Mouse (Mus musculus) MEL (cell line): Measurements from ENCODE around the gene Mrtfa. TPM values are rescaled to one million over a fixed set of nuclear protein-coding genes. Genes with fewer than 3 reads are reported as not detected.

Experiments
- DNase-seq: peaks from one replicate; pipeline ENCODE4 v3.0.0; 2011; ENCODE audit warnings: low read depth, low spot score
- H3K27ac ChIP-seq: 2 replicates; pipeline ENCODE4 v1.5.1; 2012; ENCODE audit warnings: low read depth, mild to moderate bottlenecking, control low read depth, low read length, moderate library complexity; ENCODE audit not compliant: control insufficient read depth
- H3K27me3 ChIP-seq, 2 experiments: fragments of 150-350 bp in 1 of 2; sonication (generic) in 1 of 2; 2 replicates each; pipeline ENCODE4 v1.6.1; 2012; ENCODE audit warnings: low read length in 2 of 2, mild to moderate bottlenecking in 2 of 2, improper control_type of control experiment in 1 of 2, moderate library complexity in 1 of 2; ENCODE audit not compliant: insufficient read depth in 2 of 2, control insufficient read depth in 1 of 2
- H3K36me3 ChIP-seq, 2 experiments: 2 replicates each; pipeline ENCODE4 v1.6.1; 2012 to 2014; ENCODE audit warnings: low read length in 2 of 2, improper control_type of control experiment in 1 of 2, inconsistent platforms in 1 of 2, mild to moderate bottlenecking in 1 of 2; ENCODE audit not compliant: insufficient read depth in 2 of 2, control insufficient read depth in 1 of 2
- H3K4me1 ChIP-seq, 2 experiments: fragments of 150-350 bp in 1 of 2; sonication (generic) in 1 of 2; 2 replicates each; pipeline ENCODE4 v1.6.1; 2012; ENCODE audit warnings: low read length in 2 of 2, improper control_type of control experiment in 1 of 2, mild to moderate bottlenecking in 1 of 2; ENCODE audit not compliant: insufficient read depth in 2 of 2, control insufficient read depth in 1 of 2
- H3K4me3 ChIP-seq, 2 experiments: fragments of 150-350 bp in 1 of 2; sonication (generic) in 1 of 2; 2 replicates each; pipeline ENCODE4 v1.5.1; 2012; ENCODE audit warnings: low read depth in 2 of 2, low read length in 2 of 2, mild to moderate bottlenecking in 2 of 2, moderate library complexity in 2 of 2, control low read depth in 1 of 2, improper control_type of control experiment in 1 of 2; ENCODE audit not compliant: control insufficient read depth in 1 of 2, insufficient read depth in 1 of 2
- H3K79me2 ChIP-seq: 2 replicates; pipeline ENCODE4 v1.6.1; 2012; ENCODE audit warnings: mild to moderate bottlenecking, low read length, moderate library complexity; ENCODE audit not compliant: control insufficient read depth, poor library complexity, insufficient read depth
- H3K9ac ChIP-seq: 2 replicates; pipeline ENCODE4 v1.6.1; 2012; ENCODE audit warnings: low read depth, mild to moderate bottlenecking, control low read depth, low read length, moderate library complexity; ENCODE audit not compliant: control insufficient read depth, poor library complexity, severe bottlenecking
- H3K9me3 ChIP-seq: fragments of 150-350 bp; sonication (generic); replicated peaks from 2 replicates; pipeline ENCODE4 v1.6.1; 2012; ENCODE audit warnings: mild to moderate bottlenecking, low read length, improper control_type of control experiment, moderate library complexity; ENCODE audit not compliant: insufficient read depth
- BHLHE40 ChIP-seq: IDR thresholded peaks from 2 replicates; pipeline ENCODE4 v1.6.1; 2012; ENCODE audit warnings: low read depth, mild to moderate bottlenecking, inconsistent platforms, low read length, improper control_type of control experiment, borderline replicate concordance
- CHD1 ChIP-seq: IDR thresholded peaks from 2 replicates; pipeline ENCODE4 v1.6.1; 2012; ENCODE audit warnings: low read depth, mild to moderate bottlenecking, inconsistent platforms, low read length, improper control_type of control experiment
- CHD2 ChIP-seq: IDR thresholded peaks from 2 replicates; pipeline ENCODE4 v1.6.1; 2011; ENCODE audit warnings: low read length, improper control_type of control experiment
- CTCF ChIP-seq, 3 experiments: IDR thresholded peaks in 2 of 3; conservative IDR thresholded peaks in 1 of 3; 2 replicates each; pipeline ENCODE4 v1.5.1; 2011 to 2012; ENCODE audit warnings: low read length in 3 of 3, low read depth in 2 of 3, mild to moderate bottlenecking in 2 of 3, improper control_type of control experiment in 1 of 3, inconsistent platforms in 1 of 3, mixed read lengths in 1 of 3, moderate library complexity in 1 of 3; ENCODE audit not compliant: control insufficient read depth in 1 of 3, insufficient read depth in 1 of 3, poor library complexity in 1 of 3, severe bottlenecking in 1 of 3
- E2F4 ChIP-seq: IDR thresholded peaks from 2 replicates; pipeline ENCODE4 v1.6.1; 2011; ENCODE audit warnings: low read depth, low read length, improper control_type of control experiment, borderline replicate concordance
- ELF1 ChIP-seq: IDR thresholded peaks from 2 replicates; pipeline ENCODE4 v1.6.1; 2014; ENCODE audit warnings: low read depth, mild to moderate bottlenecking, inconsistent platforms, low read length, improper control_type of control experiment, moderate library complexity
- EP300 ChIP-seq, 2 experiments: IDR thresholded peaks; 2 replicates each; pipeline ENCODE4 v1.6.1; 2011; ENCODE audit warnings: improper control_type of control experiment in 2 of 2, low read length in 2 of 2, low read depth in 1 of 2, mild to moderate bottlenecking in 1 of 2
- GABPA ChIP-seq: IDR thresholded peaks from 2 replicates; pipeline ENCODE4 v1.6.1; 2012; ENCODE audit warnings: low read depth, mild to moderate bottlenecking, inconsistent platforms, low read length, improper control_type of control experiment, moderate library complexity
- GATA1 ChIP-seq: IDR thresholded peaks from 2 replicates; pipeline ENCODE4 v1.6.1; 2011; ENCODE audit warnings: low read depth, low read length, improper control_type of control experiment
- HCFC1 ChIP-seq: IDR thresholded peaks from 2 replicates; pipeline ENCODE4 v1.6.1; 2012; ENCODE audit warnings: low read depth, mild to moderate bottlenecking, inconsistent platforms, low read length, improper control_type of control experiment, moderate library complexity
- JUND ChIP-seq: IDR thresholded peaks from 2 replicates; pipeline ENCODE4 v1.6.1; 2011; ENCODE audit warnings: low read depth, mild to moderate bottlenecking, improper control_type of control experiment, low read length
- MAFK ChIP-seq: IDR thresholded peaks from 2 replicates; pipeline ENCODE4 v1.6.1; 2011; ENCODE audit warnings: low read depth, mild to moderate bottlenecking, low read length, improper control_type of control experiment, borderline replicate concordance
- MAX ChIP-seq: IDR thresholded peaks from 2 replicates; pipeline ENCODE4 v1.6.1; 2011; ENCODE audit warnings: low read length, improper control_type of control experiment
- MAZ ChIP-seq: IDR thresholded peaks from 2 replicates; pipeline ENCODE4 v1.6.1; 2012; ENCODE audit warnings: low read depth, mild to moderate bottlenecking, inconsistent platforms, low read length, improper control_type of control experiment
- MEF2A ChIP-seq: IDR thresholded peaks from 2 replicates; pipeline ENCODE4 v1.6.1; 2014; ENCODE audit warnings: low read depth, mild to moderate bottlenecking, inconsistent platforms, low read length, improper control_type of control experiment; ENCODE audit not compliant: poor library complexity, insufficient replicate concordance, severe bottlenecking; ENCODE audit errors: extremely low read depth
- MXI1 ChIP-seq: IDR thresholded peaks from 2 replicates; pipeline ENCODE4 v1.6.1; 2011; ENCODE audit warnings: mild to moderate bottlenecking, low read depth, low read length, improper control_type of control experiment
- MYB ChIP-seq: IDR thresholded peaks from 2 replicates; pipeline ENCODE4 v1.6.1; 2011; ENCODE audit warnings: mild to moderate bottlenecking, low read depth, low read length, improper control_type of control experiment
- MYC ChIP-seq: IDR thresholded peaks from 2 replicates; pipeline ENCODE4 v1.6.1; 2011; ENCODE audit warnings: low read depth, mild to moderate bottlenecking, low read length, improper control_type of control experiment, moderate library complexity
- POLR2A ChIP-seq, 2 experiments: IDR thresholded peaks; 2 replicates each; pipeline ENCODE4 v1.6.1; 2011 to 2012; ENCODE audit warnings: low read length in 2 of 2, mild to moderate bottlenecking in 2 of 2, control low read depth in 1 of 2, improper control_type of control experiment in 1 of 2, low read depth in 1 of 2, moderate library complexity in 1 of 2; ENCODE audit not compliant: control insufficient read depth in 1 of 2, insufficient read depth in 1 of 2, poor library complexity in 1 of 2
- POLR2AphosphoS2 ChIP-seq: IDR thresholded peaks from 2 replicates; pipeline ENCODE4 v1.6.1; 2011; ENCODE audit warnings: low read length, improper control_type of control experiment
- POLR2AphosphoS5 ChIP-seq: IDR thresholded peaks from 2 replicates; pipeline ENCODE4 v1.6.1; 2012; ENCODE audit warnings: low read depth, borderline replicate concordance, mild to moderate bottlenecking, inconsistent platforms, low read length, moderate library complexity, mixed read lengths
- RCOR1 ChIP-seq: IDR thresholded peaks from 2 replicates; pipeline ENCODE4 v1.6.1; 2012; ENCODE audit warnings: low read depth, mild to moderate bottlenecking, inconsistent platforms, low read length, improper control_type of control experiment
- SIN3A ChIP-seq: IDR thresholded peaks from 2 replicates; pipeline ENCODE4 v1.6.1; 2012; ENCODE audit warnings: low read length, improper control_type of control experiment, inconsistent platforms
- TBP ChIP-seq: IDR thresholded peaks from 2 replicates; pipeline ENCODE4 v1.8.0; 2011; ENCODE audit warnings: low read depth, low read length, improper control_type of control experiment
- TCF12 ChIP-seq: IDR thresholded peaks from 2 replicates; pipeline ENCODE4 v1.6.1; 2014; ENCODE audit warnings: low read depth, mild to moderate bottlenecking, inconsistent platforms, low read length, improper control_type of control experiment, moderate library complexity
- UBTF ChIP-seq: IDR thresholded peaks from 2 replicates; pipeline ENCODE4 v1.6.1; 2012; ENCODE audit warnings: low read depth, mild to moderate bottlenecking, inconsistent platforms, low read length, improper control_type of control experiment, moderate library complexity, borderline replicate concordance; ENCODE audit not compliant: insufficient read depth
- USF1 ChIP-seq: IDR thresholded peaks from 2 replicates; pipeline ENCODE4 v1.6.1; 2014; ENCODE audit warnings: low read depth, mild to moderate bottlenecking, inconsistent platforms, low read length, improper control_type of control experiment, moderate library complexity
- USF2 ChIP-seq, 2 experiments: IDR thresholded peaks; 2 replicates each; pipeline ENCODE4 v1.6.1; 2011 to 2012; ENCODE audit warnings: improper control_type of control experiment in 2 of 2, low read length in 2 of 2, borderline replicate concordance in 1 of 2, inconsistent platforms in 1 of 2, low read depth in 1 of 2, mild to moderate bottlenecking in 1 of 2; ENCODE audit not compliant: insufficient read depth in 1 of 2
- ZC3H11A ChIP-seq: IDR thresholded peaks from 2 replicates; pipeline ENCODE4 v1.6.1; 2012; ENCODE audit warnings: low read depth, mild to moderate bottlenecking, inconsistent platforms, low read length, improper control_type of control experiment
- ZKSCAN1 ChIP-seq: IDR thresholded peaks from 2 replicates; pipeline ENCODE4 v1.6.1; 2012; ENCODE audit warnings: low read depth, mild to moderate bottlenecking, inconsistent platforms, low read length, improper control_type of control experiment, moderate library complexity
- ZMIZ1 ChIP-seq: IDR thresholded peaks from 2 replicates; pipeline ENCODE4 v1.6.1; 2012; ENCODE audit warnings: low read depth, mild to moderate bottlenecking, inconsistent platforms, low read length, improper control_type of control experiment, moderate library complexity
- ZNF384 ChIP-seq: IDR thresholded peaks from 2 replicates; pipeline ENCODE4 v1.6.1; 2012; ENCODE audit warnings: low read depth, mild to moderate bottlenecking, inconsistent platforms, low read length, improper control_type of control experiment
- polyA plus RNA-seq, 2 experiments: library from polyadenylated mRNA; stranded (reverse) in 1 of 2; unstranded in 1 of 2; fragments of >175 nt in 1 of 2; fragments of >200 nt in 1 of 2; gene quantifications; 2 replicates each; pipeline versions ENCODE4 v1.2.1 to v1.2.4; 2012; ENCODE audit warnings: low replicate concordance in 2 of 2, low read depth in 1 of 2; ENCODE audit not compliant: insufficient read length in 2 of 2, insufficient read depth in 1 of 2, missing spikeins in 1 of 2
- total RNA-seq: library from RNA; depleted of rRNA; stranded (reverse); fragments of 300-350 nt; gene quantifications from 2 replicates; pipeline ENCODE4 v1.2.3, GENCODE M21; 2012

The Mrtfa gene
- total and polyA plus RNA-seq, 3 experiments = 2.6 to 11.9 TPM; not detected in 1

DNA sequence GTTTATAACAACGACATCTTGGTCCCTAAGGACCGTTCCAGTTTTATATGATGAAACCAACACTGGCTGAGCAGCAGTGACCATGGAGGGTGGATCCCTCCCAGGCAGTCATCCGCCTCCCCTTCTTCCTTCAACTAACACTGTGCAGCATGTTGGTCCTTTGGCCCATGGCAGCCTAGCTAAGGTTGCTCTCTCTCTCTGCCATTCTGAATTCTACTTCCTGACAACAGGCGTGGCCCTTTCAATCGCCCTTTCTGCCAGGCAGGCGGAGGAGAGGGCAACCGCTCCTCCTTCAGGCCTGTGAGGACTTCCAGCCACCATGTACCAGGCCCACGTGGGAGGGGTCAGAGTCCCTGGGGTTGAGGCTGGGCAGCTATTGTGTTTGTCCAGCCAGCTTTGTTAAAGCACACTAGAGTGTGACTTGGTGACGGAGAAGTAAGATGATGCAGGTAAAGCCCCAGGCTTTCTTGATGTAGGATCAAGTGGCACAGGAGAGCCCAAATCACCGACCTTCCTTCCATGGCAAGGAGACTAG lies 159.6 kb downstream of the Mrtfa start:
- Histone ChIP-seq H3K4me1 (peaks cover 2 to 5% of the 10 kb centered on the region in 2 experiments; a peak in 2 of 4 replicates), H3K36me3 (peaks cover 0 to 2% of the 10 kb centered on the region in 2 experiments; a peak in 1 of 4 replicates)

DNA sequence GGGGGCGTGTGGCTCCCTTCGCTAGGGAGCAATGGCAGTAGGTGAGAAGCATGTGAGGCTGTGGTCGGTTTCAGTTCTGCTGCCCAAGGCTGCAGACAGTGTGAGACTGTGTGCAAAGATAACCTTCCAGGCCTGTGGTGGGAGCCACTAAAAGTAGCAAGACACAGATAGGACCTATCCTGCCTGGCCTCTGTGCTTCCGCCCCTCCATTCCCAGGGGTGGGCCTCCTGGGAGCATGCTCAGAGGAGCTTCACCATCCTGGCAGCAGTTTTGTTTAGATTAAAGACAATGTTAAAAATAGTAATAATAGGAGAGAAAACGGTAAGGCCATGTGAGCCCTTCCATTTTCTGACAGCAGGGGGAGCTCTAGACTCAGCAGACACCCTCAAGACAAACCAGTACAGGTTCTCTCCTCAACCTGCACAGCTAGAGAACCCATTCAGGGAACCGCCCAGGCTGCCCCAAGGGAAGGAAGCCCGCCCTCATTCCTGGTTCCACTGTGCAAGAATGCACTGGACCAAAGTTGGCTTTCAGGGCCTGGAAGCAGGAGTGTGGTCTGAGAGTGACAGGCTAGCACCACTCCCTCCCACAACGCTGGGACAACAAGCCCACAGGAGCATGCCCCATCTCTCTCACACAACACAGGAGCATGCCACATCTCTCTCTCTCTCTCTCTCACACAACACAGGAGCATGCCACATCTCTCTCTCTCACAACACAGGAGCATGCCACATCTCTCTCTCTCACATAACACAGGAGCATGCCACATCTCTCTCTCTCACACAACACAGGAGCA lies 163.0 kb downstream of the Mrtfa start:
- Histone ChIP-seq H3K79me2 (no peaks in the 10 kb centered on the region), H3K9ac (no peak overlapping the region), H3K4me3 (no peak overlapping the region), H3K27me3 (no peaks in the 10 kb centered on the region), H3K4me1 (no peaks in the 10 kb centered on the region), H3K36me3 (no peaks in the 10 kb centered on the region), H3K9me3 (no peaks in the 10 kb centered on the region), H3K27ac (no peak overlapping the region)
- DNase-seq = peak; percentile 87
- TF ChIP-seq MXI1 = peak; percentile 45; the same call in 1 of the 2 replicates
- TF ChIP-seq MAFK = no peak
- no peak for TF ChIP-seq MAZ
- TF ChIP-seq POLR2A (IDR thresholded peaks at IDR 0.05; ENCODE audit: control insufficient read depth in 1 of 2, insufficient read depth in 1 of 2, low read depth in 1 of 2, low read length in 2 of 2, poor library complexity in 1 of 2) = no peak
- TF ChIP-seq CTCF (IDR thresholded peaks at IDR 0.05 in 2 of 3, conservative IDR thresholded peaks at IDR 0.05 in 1 of 3; ENCODE audit: control insufficient read depth in 1 of 3, insufficient read depth in 1 of 3, low read depth in 2 of 3, low read length in 3 of 3, poor library complexity in 1 of 3, severe bottlenecking in 1 of 3) = peak; percentile 82 to 95 (median 84)
- peak; percentile 87; the same call in 1 of the 2 replicates for TF ChIP-seq MYC
- TF ChIP-seq POLR2AphosphoS5 = no peak
- no peak for TF ChIP-seq ELF1
- TF ChIP-seq CHD2 = no peak
- no peak for TF ChIP-seq ZMIZ1
- no peak for TF ChIP-seq GABPA
- peak; percentile 57 for TF ChIP-seq SIN3A
- TF ChIP-seq ZNF384 = no peak
- no peak for TF ChIP-seq CHD1
- TF ChIP-seq MAX = peak; percentile 52; the same call in 1 of the 2 replicates
- no peak for TF ChIP-seq MYB
- peak; percentile 48; the same call in 1 of the 2 replicates for TF ChIP-seq USF1
- peak; percentile 93 for TF ChIP-seq ZC3H11A
- TF ChIP-seq TBP = peak; percentile 18; the same call in 1 of the 2 replicates
- TF ChIP-seq JUND = no peak
- TF ChIP-seq BHLHE40 = no peak
- TF ChIP-seq ZKSCAN1 = no peak
- no peak for TF ChIP-seq POLR2AphosphoS2

More for the DNA sequence above, 159.6 kb downstream of the Mrtfa start:
- TF ChIP-seq POLR2AphosphoS2 (no peak), USF2 (IDR thresholded peaks at IDR 0.05; ENCODE audit: borderline replicate concordance in 1 of 2, insufficient read depth in 1 of 2, low read depth in 1 of 2, low read length in 2 of 2) (no peak), HCFC1 (no peak), E2F4 (no peak), TCF12 (no peak), MYC (no peak), POLR2AphosphoS5 (no peak), EP300 (IDR thresholded peaks at IDR 0.05; ENCODE audit: low read depth in 1 of 2, low read length in 2 of 2) (no peak), GATA1 (no peak), ELF1 (no peak), MEF2A (no peak), RCOR1 (no peak), CHD2 (no peak), ZMIZ1 (no peak), USF1 (no peak), BHLHE40 (no peak), ZC3H11A (no peak), CTCF (IDR thresholded peaks at IDR 0.05 in 2 of 3, conservative IDR thresholded peaks at IDR 0.05 in 1 of 3; ENCODE audit: control insufficient read depth in 1 of 3, insufficient read depth in 1 of 3, low read depth in 2 of 3, low read length in 3 of 3, poor library complexity in 1 of 3, severe bottlenecking in 1 of 3) (no peak), UBTF (no peak)
- TF ChIP-seq, all 39 proteins: peak for 0
- H3K27me3 ChIP-seq = no peaks in the 10 kb centered on the region
- H3K9me3 ChIP-seq = no peaks in the 10 kb centered on the region
- no peak for DNase-seq
- no peak overlapping the region for H3K9ac ChIP-seq
- H3K4me3 ChIP-seq = no peak overlapping the region
- no peak overlapping the region for H3K27ac ChIP-seq
- H3K79me2 ChIP-seq = no peaks in the 10 kb centered on the region
